Mouse (Mus musculus) urinary bladder, postnatal 10 days (tissue): ENCODE results near the gene Kcnd1.

Experiments used
- DNase-seq: peaks from one replicate; pipeline ENCODE4 v3.0.0; 2022; ENCODE audit warnings: low spot score

Kcnd1 gene

GRCm38 (mm10) chrX:7859191-7859753 lies 37.2 kb downstream of the Kcnd1 start:
- no peak for DNase-seq

DNA sequence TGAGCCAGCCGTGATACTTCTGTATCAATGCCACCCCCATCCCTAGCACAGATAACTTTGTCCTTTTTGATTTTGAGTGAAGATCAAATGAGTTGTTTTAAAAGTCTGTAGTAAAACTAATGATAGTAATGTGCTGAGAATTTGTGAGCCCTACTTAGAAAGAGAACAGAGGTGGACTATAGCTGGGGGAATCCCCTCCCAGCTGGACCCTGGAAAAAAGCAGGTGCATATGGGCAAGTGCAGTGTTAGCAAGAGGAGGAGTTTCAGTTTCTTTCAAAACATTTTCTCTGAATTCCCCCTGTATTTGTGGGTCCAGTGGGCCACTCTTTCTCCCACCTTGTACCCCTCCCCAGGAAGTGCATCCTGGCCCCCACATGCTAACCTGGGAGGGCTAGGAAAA lies 41.1 kb downstream of the Kcnd1 start:
- DNase-seq, result no peak

GRCm38 (mm10) chrX:7864551-7864950 lies 42.5 kb downstream of the Kcnd1 start:
- DNase-seq, result no peak

DNA sequence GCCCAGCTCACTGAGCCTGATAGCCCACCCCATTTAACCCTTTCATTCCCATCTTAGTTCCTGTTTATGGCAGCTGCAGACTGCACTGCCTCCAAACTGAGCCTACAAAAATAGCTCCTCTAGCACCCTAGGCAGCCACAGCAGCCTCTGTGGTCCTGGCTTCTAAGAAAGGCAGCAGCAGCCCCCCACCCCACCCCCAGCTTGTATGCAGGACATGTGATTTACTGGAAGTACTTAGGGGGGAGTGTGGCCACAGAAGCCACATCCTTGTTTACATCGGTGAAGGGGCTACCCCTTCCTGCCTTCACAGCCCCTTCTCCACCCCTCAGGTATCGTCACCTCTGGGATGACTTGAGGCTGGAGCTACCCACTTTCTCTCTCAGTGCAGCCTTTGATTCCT lies 43.3 kb downstream of the Kcnd1 start:
- no peak for DNase-seq

DNA sequence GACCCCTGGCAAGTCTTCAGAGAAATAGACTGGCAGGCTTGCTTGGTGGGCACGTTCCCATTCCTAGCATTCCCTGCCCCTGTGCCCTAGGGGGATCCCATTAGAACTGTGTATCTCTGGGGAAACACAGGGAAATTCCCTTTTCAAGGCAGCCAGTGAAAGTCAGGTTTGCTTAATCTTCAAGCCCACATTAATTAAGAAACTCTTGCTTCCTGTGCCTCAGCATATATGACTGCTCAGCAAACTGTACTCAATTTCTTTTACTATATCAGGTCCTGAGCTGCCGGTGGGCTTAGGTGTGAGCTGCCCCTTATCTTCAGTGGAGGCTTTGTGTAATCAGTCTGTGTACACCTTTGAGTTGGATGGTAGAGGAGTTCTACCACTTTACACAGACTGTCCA lies 43.7 kb downstream of the Kcnd1 start:
- no peak for DNase-seq

DNA sequence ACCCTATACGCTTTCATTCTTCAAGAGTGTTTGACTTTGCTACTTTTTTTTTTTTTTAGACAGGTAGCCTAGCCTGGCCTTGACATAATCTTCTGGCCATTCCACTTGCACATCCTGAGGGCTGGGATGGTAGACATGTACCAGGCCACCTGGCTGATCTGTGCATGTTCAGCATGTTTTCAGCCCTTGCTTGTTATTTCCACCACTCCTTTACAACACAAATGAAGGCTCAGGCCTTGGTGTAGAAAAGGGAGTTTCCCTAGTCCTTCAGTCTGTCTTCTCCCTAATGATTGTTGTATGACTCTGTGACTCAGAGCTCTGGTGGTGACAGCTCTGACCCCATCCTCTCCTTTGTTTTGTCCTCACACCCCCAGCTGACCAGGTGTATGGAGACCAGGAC lies 45.1 kb downstream of the Kcnd1 start:
- DNase-seq, result no peak

DNA sequence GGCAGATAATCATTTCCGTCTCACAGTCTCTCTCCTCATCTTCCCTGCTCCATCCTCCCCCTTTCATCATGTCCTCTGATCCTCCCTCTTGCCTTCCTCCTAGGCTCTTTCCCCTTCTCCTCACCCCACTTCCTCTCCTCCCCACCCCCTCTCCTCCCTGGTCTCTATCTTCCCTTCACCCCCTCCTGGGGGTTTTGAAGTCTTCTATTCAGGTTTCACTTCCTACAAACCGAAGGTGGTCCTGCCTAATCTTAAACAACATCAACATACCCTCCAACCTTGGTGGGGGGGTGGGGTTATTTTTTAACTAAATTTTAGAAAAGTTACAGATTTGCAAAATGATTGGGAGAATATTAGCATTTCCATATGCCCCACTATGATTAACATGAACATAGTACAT lies 46.4 kb downstream of the Kcnd1 start:
- no peak for DNase-seq

- DNase-seq, result no peak
Measured at GRCm38 (mm10) chrX:7869826-7870225, 47.7 kb downstream of the Kcnd1 start.

GRCm38 (mm10) chrX:7878007-7878419 lies 55.9 kb downstream of the Kcnd1 start, which contains the start of gene Pim2:
Gene Pim2 (plus strand): TSS chrX:7878262.
- DNase-seq, result no peak

DNA sequence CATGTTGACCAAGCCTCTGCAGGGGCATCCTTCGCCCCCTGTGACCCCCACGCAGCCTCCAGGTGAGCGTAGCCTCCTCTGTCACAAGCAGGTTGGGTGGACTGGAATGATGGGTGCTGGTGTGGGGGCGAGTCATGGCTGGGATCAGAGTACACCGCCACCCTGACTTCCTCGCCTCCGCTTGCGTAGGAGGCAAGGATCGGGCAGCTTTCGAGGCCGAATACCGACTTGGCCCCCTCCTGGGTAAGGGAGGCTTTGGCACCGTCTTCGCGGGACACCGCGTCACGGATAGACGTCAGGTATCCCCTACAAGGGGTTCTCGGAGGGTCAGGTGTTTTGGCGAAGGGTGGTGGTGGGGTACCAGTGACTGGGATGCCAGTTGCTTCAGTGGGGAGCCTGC lies 56.4 kb downstream of the Kcnd1 start:
- DNase-seq, result no peak

- DNase-seq, result no peak
Measured at GRCm38 (mm10) chrX:7879819-7880218, 57.7 kb downstream of the Kcnd1 start.

- DNase-seq, result peak; percentile 33
Measured at GRCm38 (mm10) chrX:7883841-7884567, 61.9 kb downstream of the Kcnd1 start, which contains the start of gene Slc35a2. Gene Slc35a2 (plus strand): TSS chrX:7884028.
